Mouse (Mus musculus): Measurements from ENCODE around the gene Fzd10.

GRCm38 (mm10) chr5:128598191-128598720 is 2.4 kb upstream of the Fzd10 start:
- TF ChIP-seq CTCF (IDR thresholded peaks at IDR 0.05; ENCODE audit: low read depth, low read length): no peak
- no peak for TF ChIP-seq POLR2A (IDR thresholded peaks at IDR 0.05; ENCODE audit: extremely low read depth, insufficient read depth, low read length)

Measured in liver, adult 2 months (tissue).